Mouse (Mus musculus): ENCODE measurements around the gene Nup210l.

- TF ChIP-seq POLR2A (IDR thresholded peaks at IDR 0.05; ENCODE audit: extremely low read depth, insufficient read depth, low read length) (no peak), CTCF (IDR thresholded peaks at IDR 0.05; ENCODE audit: low read depth, low read length) (no peak)
Observed at GRCm38 (mm10) chr3:90097928-90098327, 6.0 kb upstream of the Nup210l start.

All from liver, adult 2 months (tissue).